Mouse (Mus musculus) lung, adult 2 months (tissue): ENCODE measurements around the gene Heatr5a.

Source experiments
- CTCF ChIP-seq: fragments of 200-500 bp; IDR thresholded peaks from 2 replicates; pipeline ENCODE4 v1.5.1; 2011; ENCODE audit warnings: mild to moderate bottlenecking, low read length, control low read depth; ENCODE audit not compliant: insufficient read depth
- POLR2A ChIP-seq: fragments of 200-500 bp; IDR thresholded peaks from 2 replicates; pipeline ENCODE4 v1.6.1; 2011; ENCODE audit warnings: low read depth, mild to moderate bottlenecking, control low read depth, low read length, borderline replicate concordance; ENCODE audit errors: extremely low read depth

- TF ChIP-seq CTCF (no peak), POLR2A (no peak)
Observed at GRCm38 (mm10) chr12:52009928-52010629, 39.0 kb upstream of the Heatr5a start.
